ENCODE assay signal across 7 mouse cellular contexts in genomic region chr15:97773108-97773507, GRCm38 (mm10). TPM values are rescaled to one million over a fixed set of nuclear protein-coding genes. Genes with fewer than 3 reads are reported as not detected.
DNase-seq lines count a peak whose midpoint lies in the region; TF ChIP-seq lines count a peak whose summit lies in the region.

No protein-coding gene starts in this region.

- peak; percentile 69 for DNase-seq in adrenal gland, adult 8-10 months
- peak; percentile 57 for DNase-seq in embryonic facial prominence, embryonic 10.5 days (ENCODE audit: low spot score)
- DNase-seq in heart, postnatal 14 days: peak; percentile 64 to 79
- DNase-seq in liver, adult 2 months (ENCODE audit: extremely low read depth, low read depth, low spot score): no peak
- no peak for DNase-seq in cerebellum, adult 18-20 months
- no peak for DNase-seq in right cerebral cortex, postnatal 36 days (ENCODE audit: low spot score in 2 of 2)

- peaks cover 44% of the 10 kb centered on the region for H3K4me1 ChIP-seq in embryonic facial prominence, embryonic 10.5 days
- peaks cover 5% of the 10 kb centered on the region; the same call in 1 of the 2 replicates for H3K4me1 ChIP-seq in liver, adult 2 months (ENCODE audit: control insufficient read depth, insufficient read depth, low read length)
- peaks cover 5% of the 10 kb centered on the region for H3K4me1 ChIP-seq in small intestine, adult 2 months (ENCODE audit: control insufficient read depth, insufficient read depth, insufficient read length, low read length)

- no peak overlapping the region; the same call in 1 of the 2 replicates for H3K9ac ChIP-seq in liver, adult 2 months (ENCODE audit: low read depth, low read length)

- no peaks in the 10 kb centered on the region for H3K36me3 ChIP-seq in embryonic facial prominence, embryonic 10.5 days (replicated peaks)
- H3K36me3 ChIP-seq in liver, adult 2 months (ENCODE audit: control insufficient read depth, insufficient read depth, low read length): no peaks in the 10 kb centered on the region
- no peaks in the 10 kb centered on the region for H3K36me3 ChIP-seq in small intestine, adult 2 months (ENCODE audit: control insufficient read depth, insufficient read depth, low read length)

- TF ChIP-seq CTCF in liver, adult 2 months (IDR thresholded peaks at IDR 0.05; ENCODE audit: low read depth, low read length): no peak
- no peak for TF ChIP-seq CTCF in small intestine, adult 2 months (IDR thresholded peaks at IDR 0.05; ENCODE audit: extremely low read depth, insufficient read length, insufficient replicate concordance, low read depth, low read length)

- no peaks in the 10 kb centered on the region for H3K79me2 ChIP-seq in liver, adult 2 months (ENCODE audit: control insufficient read depth, insufficient read depth, low read length)

- H3K9me3 ChIP-seq in embryonic facial prominence, embryonic 10.5 days: no peaks in the 10 kb centered on the region

- H3K27me3 ChIP-seq in embryonic facial prominence, embryonic 10.5 days (replicated peaks; ENCODE audit: low read depth, poor library complexity, severe bottlenecking): peaks cover 63% of the 10 kb centered on the region
- no peaks in the 10 kb centered on the region for H3K27me3 ChIP-seq in liver, adult 2 months (ENCODE audit: control insufficient read depth, insufficient read depth, low read length)
- H3K27me3 ChIP-seq in small intestine, adult 2 months (ENCODE audit: control insufficient read depth, insufficient read depth, low read length): peaks cover 5% of the 10 kb centered on the region; the same call in 1 of the 2 replicates

- WGBS in embryonic facial prominence, embryonic 10.5 days: 35% methylated on average over 5 of the region's 5 CpGs
- 46% methylated on average over 5 of the region's 5 CpGs for WGBS in liver, adult 2 months
- 19% methylated on average over 5 of the region's 5 CpGs for WGBS in small intestine, adult 2 months

- no peak for TF ChIP-seq POLR2A in liver, adult 2 months (IDR thresholded peaks at IDR 0.05; ENCODE audit: extremely low read depth, insufficient read depth, low read length)
- no peak for TF ChIP-seq POLR2A in small intestine, adult 2 months (IDR thresholded peaks at IDR 0.05; ENCODE audit: low read depth, low read length)

- intact Hi-C loops in heart, postnatal 14 days (cut with DNase I): no loop called here

- H3K4me3 ChIP-seq in embryonic facial prominence, embryonic 10.5 days: 0 out of 2 replicates have a peak overlapping the region, but pooled peaks have one; percentile 12
- H3K4me3 ChIP-seq in liver, adult 2 months (ENCODE audit: insufficient read depth, low read depth, low read length): no peak overlapping the region
- no peak overlapping the region for H3K4me3 ChIP-seq in small intestine, adult 2 months (ENCODE audit: low read depth, low read length)

- H3K27ac ChIP-seq in embryonic facial prominence, embryonic 10.5 days (replicated peaks): peak overlapping the region; percentile 68; the same call in 1 of the 2 replicates
- H3K27ac ChIP-seq in liver, adult 2 months (replicated peaks; ENCODE audit: insufficient read depth, low read depth, low read length): peak overlapping the region; percentile 48
- 0 out of 2 replicates have a peak overlapping the region, but pooled peaks have one; percentile 30 for H3K27ac ChIP-seq in small intestine, adult 2 months (ENCODE audit: insufficient read depth, low read depth, low read length)

RNA-seq across cellular contexts. Expression of gene Slc48a1, which starts 5.2 kb away (rescaled TPM):
- total RNA-seq in adrenal gland, adult 8-10 months (2022): 100 to 1,000 TPM; 120 to 216 (median 160) TPM
- polyA plus RNA-seq in embryonic facial prominence, embryonic 10.5 days (2016; fragmentation: Nextera tagmentation; extraction: Ambion mirVana): 17.8 and 18.9 TPM in 2 replicates
- total RNA-seq in heart, postnatal 14 days (2021): 10 to 100 TPM; 78.3 to 78.9 TPM
- 15.2 and 21.1 TPM in 2 replicates for total RNA-seq in liver, adult 2 months (2014; rRNA removed)
- 54.9 and 58.6 TPM in 2 replicates for polyA plus RNA-seq in liver, adult 2 months (2012; rRNA removed)
- 20.8 and 22.1 TPM in 2 replicates for polyA plus RNA-seq in small intestine, adult 2 months (2012; rRNA removed)

RNA-seq across cellular contexts. Expression of gene Rapgef3, which starts 5.3 kb away (rescaled TPM):
- total RNA-seq in adrenal gland, adult 8-10 months (2022): 10 to 100 TPM; 12.2 to 39.5 (median 25.7) TPM
- 5.5 and 5.9 TPM in 2 replicates for polyA plus RNA-seq in embryonic facial prominence, embryonic 10.5 days (2016; fragmentation: Nextera tagmentation; extraction: Ambion mirVana)
- 10 to 100 TPM; 32.7 to 34.3 TPM for total RNA-seq in heart, postnatal 14 days (2021)
- 1.8 and 3.2 TPM in 2 replicates for total RNA-seq in liver, adult 2 months (2014; rRNA removed)
- 2.7 and 4.9 TPM in 2 replicates for polyA plus RNA-seq in liver, adult 2 months (2012; rRNA removed)
- 11.3 and 17.1 TPM in 2 replicates for polyA plus RNA-seq in small intestine, adult 2 months (2012; rRNA removed)

RNA-seq across cellular contexts. Expression of gene Endou, which starts 42.0 kb away (rescaled TPM):
- total RNA-seq in adrenal gland, adult 8-10 months (2022): 1 to 10 TPM in 1 of 4 experiments, under 1 TPM in 3; 0.35 to 1.2 (median 0.75) TPM
- polyA plus RNA-seq in embryonic facial prominence, embryonic 10.5 days (2016; fragmentation: Nextera tagmentation; extraction: Ambion mirVana): 0.06 TPM in 1 of 2 replicates, not detected in the other
- 1 to 10 TPM; 1.8 to 4.9 TPM for total RNA-seq in heart, postnatal 14 days (2021)
- total RNA-seq in liver, adult 2 months (2014; rRNA removed): 0.47 and 0.55 TPM in 2 replicates
- polyA plus RNA-seq in liver, adult 2 months (2012; rRNA removed): 0.21 and 0.32 TPM in 2 replicates
- polyA plus RNA-seq in small intestine, adult 2 months (2012; rRNA removed): 0.24 and 0.51 TPM in 2 replicates

Comparison
In these comparisons a context has a peak if more than half of its experiments do, and no peak if none do; other contexts are left out.
1. DNase-seq: peak in adrenal gland, adult 8-10 months (single experiment), embryonic facial prominence, embryonic 10.5 days (single experiment) and heart, postnatal 14 days (2 of 2); none in liver, adult 2 months (single experiment), cerebellum, adult 18-20 months (0 of 2) and right cerebral cortex, postnatal 36 days (0 of 2).
2. Peak in every context shown above with its lines, with median percentiles within 50 percentile points of each other: H3K27ac ChIP-seq.